Mouse (Mus musculus) macrophage (primary cell): Measurements from ENCODE around the gene Cdc42. TPM values are rescaled to one million over a fixed set of nuclear protein-coding genes. Genes with fewer than 3 reads are reported as not detected.

Source experiments
- H3K27ac ChIP-seq: fragments of 350-480 bp; formaldehyde crosslinking; 2 replicates; pipeline ENCODE4 v1.9.0; 2021
- H3K36me3 ChIP-seq: fragments of 350-480 bp; formaldehyde crosslinking; 2 replicates; pipeline ENCODE4 v1.9.0; 2021; ENCODE audit errors: inconsistent target
- H3K4me3 ChIP-seq: fragments of 350-480 bp; formaldehyde crosslinking; 2 replicates; pipeline ENCODE4 v1.9.0; 2021; ENCODE audit errors: inconsistent target
- H3K79me2 ChIP-seq: fragments of 350-480 bp; formaldehyde crosslinking; 2 replicates; pipeline ENCODE4 v1.9.0; 2021; ENCODE audit errors: inconsistent target
- WGBS: methylation state at CpG from one replicate; pipeline ENCODE4 v1.1.7; 2026; ENCODE audit warnings: inconsistent platforms; ENCODE audit not compliant: missing documents; 5-methylcytosine and 5-hydroxymethylcytosine counted together
- polyA plus RNA-seq: library from polyadenylated mRNA; stranded (reverse); fragments of 250-400 nt; gene quantifications from 3 replicates; pipeline ENCODE4 v1.2.4, GENCODE M21; 2018; ENCODE audit warnings: inconsistent platforms

Cdc42 gene
- polyA plus RNA-seq, 1 experiment from 2014 or later: 958 TPM

DNA sequence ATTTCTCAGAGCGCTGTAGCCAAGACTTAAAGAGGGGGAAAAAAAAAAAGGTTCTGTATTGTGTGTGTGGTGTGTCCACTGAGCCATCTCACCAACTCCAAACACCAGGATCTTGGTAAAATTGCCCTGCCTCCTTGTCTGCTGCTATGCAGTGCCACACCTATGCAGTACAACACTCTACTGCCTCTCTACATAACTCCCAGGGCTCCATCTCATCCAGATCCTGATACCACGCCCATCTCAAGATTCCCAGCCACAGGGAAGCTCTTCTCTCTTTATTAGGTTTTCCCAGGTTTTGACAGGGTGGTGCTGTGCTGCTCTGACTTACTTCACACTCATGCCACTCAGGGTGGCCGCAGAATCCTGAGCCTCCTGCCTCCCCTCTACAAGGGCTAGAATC is 3.5 kb upstream of the Cdc42 start:
- no peaks in the 10 kb centered on the region for H3K36me3 ChIP-seq
- peaks cover 14% of the 10 kb centered on the region for H3K79me2 ChIP-seq
- H3K4me3 ChIP-seq: no peak overlapping the region
- 94% methylated on average over 3 of the region's 3 CpGs for WGBS
- H3K27ac ChIP-seq: no peak overlapping the region

DNA sequence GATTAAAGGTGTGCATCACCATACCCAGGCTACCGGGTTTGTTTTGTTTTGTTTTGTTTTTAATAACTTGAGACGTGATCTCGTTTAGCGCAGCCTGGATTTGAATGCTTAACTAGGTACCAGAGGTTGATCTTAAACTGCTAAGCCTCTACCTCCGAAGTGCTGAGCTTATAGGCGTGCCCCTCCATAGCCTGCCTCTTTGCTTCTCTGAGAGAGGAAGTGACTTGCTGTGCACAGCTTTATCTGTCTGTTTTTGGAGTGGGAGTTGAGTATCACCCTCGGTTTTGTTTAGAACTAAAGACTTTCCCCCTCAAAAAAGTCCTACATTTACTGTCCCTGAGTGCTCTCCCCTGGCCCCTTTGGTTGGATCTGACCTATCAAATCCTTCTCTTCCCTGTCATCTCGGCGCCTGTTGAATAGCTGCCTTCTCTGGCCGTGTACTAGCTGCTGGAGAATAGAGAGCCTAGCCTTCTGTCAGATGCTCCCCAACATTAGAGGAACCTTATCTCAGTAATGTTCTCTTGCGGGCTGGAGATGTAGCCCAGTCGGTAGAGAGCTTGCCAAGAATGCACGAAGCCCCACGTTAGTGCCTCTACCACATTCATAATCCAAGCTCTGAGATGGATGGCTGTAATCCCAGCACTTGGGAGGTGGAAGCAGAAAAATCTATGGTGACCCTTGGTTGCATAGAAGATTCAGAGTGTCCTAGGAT is 927 bp upstream of the Cdc42 start:
- Histone ChIP-seq H3K27ac (peak overlapping the region; percentile 86), H3K79me2 (peaks cover 33% of the 10 kb centered on the region), H3K4me3 (peak overlapping the region; percentile 2; the same call in 1 of the 2 replicates), H3K36me3 (no peaks in the 10 kb centered on the region)
- WGBS: 20% methylated on average over 14 of the region's 14 CpGs

DNA sequence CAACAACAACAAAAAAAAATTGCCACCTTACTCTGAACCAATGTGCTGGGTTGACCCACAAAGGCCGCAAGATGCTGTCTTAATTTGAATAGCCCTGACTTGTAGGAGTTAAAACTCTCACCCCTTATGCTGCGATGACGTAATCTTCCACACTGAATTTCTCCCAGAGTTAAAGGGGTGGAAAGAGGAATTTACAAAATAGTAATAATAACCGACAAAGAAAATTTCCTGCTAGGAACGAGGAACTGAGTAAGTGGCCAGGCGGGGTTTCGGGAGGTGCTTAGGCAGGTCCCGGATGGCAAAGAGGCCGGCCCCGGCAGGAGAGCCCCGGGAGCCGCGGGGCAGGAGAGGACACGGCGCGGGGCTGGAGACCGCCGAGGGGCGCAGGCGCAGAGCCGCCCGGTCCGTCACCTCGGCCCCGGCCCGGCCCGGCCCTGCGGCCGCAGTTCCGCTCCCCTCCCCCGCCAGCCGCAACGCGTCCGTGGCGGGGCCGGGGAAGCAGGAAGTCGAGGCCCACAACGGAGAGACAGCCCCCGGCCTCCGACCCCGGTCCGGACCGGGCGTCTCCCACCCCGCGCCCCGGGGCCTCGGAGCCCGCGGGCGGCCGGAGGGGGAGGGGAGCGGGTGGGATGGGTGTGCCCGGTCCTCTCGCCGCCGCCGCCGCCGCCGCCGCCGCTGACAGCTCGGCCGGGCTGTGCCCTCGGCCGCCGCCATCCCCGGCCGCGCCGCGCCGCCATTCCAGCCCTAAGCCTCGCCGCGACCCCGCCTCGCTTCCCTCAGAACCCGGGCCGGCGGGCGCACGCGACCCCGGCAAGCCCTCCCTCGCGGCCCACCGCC is 628 bp downstream of the Cdc42 start:
- peak overlapping the region; percentile 57 for H3K4me3 ChIP-seq
- peaks cover 48% of the 10 kb centered on the region for H3K79me2 ChIP-seq
- under 1% methylated on average over 31 of the region's 90 CpGs for WGBS
- peak overlapping the region; percentile 49 for H3K27ac ChIP-seq
- H3K36me3 ChIP-seq: no peaks in the 10 kb centered on the region

DNA sequence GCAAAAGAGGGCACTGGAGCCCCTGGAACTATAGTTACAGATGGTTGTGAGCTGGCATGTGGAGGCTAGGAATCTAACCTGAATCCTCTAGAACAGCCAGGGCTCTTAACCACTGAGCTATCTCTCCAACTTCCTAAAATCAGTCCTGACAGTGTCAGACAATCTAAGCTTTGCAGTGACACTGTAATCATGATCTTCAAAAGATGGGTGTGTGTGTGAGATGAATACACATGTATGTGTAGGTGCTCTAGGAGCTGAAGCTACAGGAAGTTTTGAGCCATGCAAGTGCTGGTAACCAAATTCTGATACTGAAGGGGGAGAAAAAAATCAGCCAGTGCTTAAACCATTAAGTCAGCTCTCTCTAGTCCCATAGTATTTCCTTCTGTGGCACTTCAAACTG is 6.9 kb downstream of the Cdc42 start:
- H3K27ac ChIP-seq: 0 out of 2 replicates have a peak overlapping the region, but pooled peaks have one; percentile 10
- no peaks in the 10 kb centered on the region for H3K36me3 ChIP-seq
- no peak overlapping the region for H3K4me3 ChIP-seq
- H3K79me2 ChIP-seq: peaks cover 100% of the 10 kb centered on the region

DNA sequence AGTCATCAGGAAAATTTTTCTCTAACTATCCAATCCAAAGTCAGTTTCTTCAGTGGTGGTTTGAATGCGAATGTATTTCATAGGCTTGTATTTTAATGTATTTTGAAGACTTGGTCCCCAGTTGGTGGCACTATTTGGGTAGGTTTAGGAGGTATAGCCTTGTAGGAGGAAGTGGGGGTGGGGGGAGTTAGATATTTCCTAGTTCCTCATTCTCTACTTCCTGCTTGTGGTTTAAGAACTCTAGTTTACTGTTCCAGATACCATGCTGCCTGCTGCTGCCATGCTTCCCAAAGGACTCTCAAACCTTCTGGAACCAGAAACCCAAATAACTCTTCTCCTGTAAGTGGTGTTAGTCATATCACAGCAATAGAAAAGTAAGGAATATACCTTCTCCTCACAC is 11.7 kb downstream of the Cdc42 start:
- Histone ChIP-seq H3K36me3 (no peaks in the 10 kb centered on the region; the same call in 1 of the 2 replicates), H3K79me2 (peaks cover 100% of the 10 kb centered on the region), H3K4me3 (no peak overlapping the region), H3K27ac (peak overlapping the region; percentile 15; the same call in 1 of the 2 replicates)
- 44% methylated on average over 1 of the region's 1 CpGs for WGBS

DNA sequence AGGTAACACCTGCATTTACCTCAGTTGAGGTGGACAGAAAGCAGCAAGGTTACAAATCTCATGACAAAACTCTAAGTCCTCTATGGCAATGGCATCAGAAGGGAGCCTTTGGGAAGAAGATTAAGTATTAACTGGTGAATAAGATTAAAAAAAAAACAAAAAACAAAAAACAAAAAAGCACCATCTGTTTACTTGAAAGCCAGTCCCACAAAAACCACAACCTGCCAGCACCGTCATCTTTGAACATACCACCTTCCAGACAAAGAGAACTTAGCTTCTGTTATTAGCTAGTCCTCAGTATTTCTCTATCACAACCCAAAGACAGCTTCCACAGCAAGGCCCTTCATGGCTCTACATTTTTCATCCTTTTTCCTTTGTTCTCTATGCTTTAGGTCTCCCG is 12.4 kb downstream of the Cdc42 start:
- Histone ChIP-seq H3K36me3 (no peaks in the 10 kb centered on the region; the same call in 1 of the 2 replicates), H3K27ac (peak overlapping the region; percentile 13; the same call in 1 of the 2 replicates), H3K4me3 (no peak overlapping the region), H3K79me2 (peaks cover 100% of the 10 kb centered on the region)
- WGBS: 62% methylated on average over 2 of the region's 2 CpGs

DNA sequence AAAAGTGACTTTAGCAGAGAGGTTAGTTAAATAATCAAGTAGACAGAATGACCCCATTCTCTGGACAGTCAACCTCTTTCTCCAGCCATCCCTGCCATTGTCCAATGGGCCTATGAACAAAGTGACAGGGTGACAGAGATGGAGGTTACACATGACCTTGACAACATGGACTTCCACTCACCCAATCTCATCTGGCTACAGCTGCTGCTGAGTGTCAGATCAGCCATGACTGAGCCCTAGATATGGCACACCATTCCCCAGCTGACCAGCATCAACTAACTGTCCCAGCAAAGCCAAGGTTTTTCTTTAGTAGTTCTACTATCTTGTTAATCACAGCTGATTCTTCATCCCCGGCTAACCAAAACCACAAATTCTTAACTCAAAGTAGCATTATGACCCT is 14.7 kb downstream of the Cdc42 start:
- Histone ChIP-seq H3K27ac (no peak overlapping the region), H3K4me3 (no peak overlapping the region), H3K79me2 (peaks cover 100% of the 10 kb centered on the region), H3K36me3 (no peaks in the 10 kb centered on the region; the same call in 1 of the 2 replicates)
- 50% methylated on average over 1 of the region's 1 CpGs for WGBS

DNA sequence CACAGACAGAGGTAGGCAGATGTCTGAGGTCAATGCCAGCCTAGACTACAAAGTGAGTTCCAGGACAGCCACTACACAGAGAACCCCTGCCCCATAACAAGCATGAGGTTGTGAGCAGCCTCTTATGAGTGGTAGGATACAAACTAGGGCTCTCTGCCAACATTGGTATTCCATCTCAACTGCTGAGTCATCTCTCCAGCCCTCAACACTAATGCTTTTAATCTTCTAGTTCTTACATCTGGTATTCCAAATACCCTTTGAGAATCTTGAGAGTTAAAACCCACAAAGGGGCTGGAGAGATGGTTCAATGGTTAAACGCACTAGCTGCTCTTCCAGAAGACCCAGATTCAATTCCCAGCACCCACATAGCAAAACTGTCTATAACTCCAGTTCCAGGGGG is 18.1 kb downstream of the Cdc42 start:
- 45% methylated on average over 1 of the region's 1 CpGs for WGBS
- H3K27ac ChIP-seq: no peak overlapping the region
- peaks cover 14% of the 10 kb centered on the region; the same call in 1 of the 2 replicates for H3K36me3 ChIP-seq
- peaks cover 100% of the 10 kb centered on the region for H3K79me2 ChIP-seq
- no peak overlapping the region for H3K4me3 ChIP-seq

DNA sequence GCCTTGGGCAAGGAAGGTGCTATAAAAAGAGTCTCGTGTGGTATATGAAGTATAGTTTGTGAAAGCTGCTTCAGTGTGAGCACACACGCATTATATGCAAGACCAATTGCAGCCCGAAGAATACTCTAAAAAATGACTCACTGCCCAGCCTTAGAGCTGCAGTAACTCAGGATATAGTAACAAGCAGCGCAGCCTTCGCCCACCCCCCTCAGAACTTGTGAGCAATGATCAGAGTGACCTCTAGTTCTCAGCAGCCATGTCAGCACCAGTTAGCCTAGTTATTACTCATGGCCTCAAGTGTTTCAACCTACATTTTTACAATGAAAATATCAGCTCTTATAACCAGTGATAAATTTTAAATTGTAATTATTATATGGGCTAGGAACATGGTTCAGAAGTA is 21.1 kb downstream of the Cdc42 start:
- Histone ChIP-seq H3K79me2 (peaks cover 100% of the 10 kb centered on the region), H3K27ac (no peak overlapping the region), H3K36me3 (peaks cover 27% of the 10 kb centered on the region; the same call in 1 of the 2 replicates), H3K4me3 (no peak overlapping the region)
- WGBS: 89% methylated on average over 5 of the region's 5 CpGs

DNA sequence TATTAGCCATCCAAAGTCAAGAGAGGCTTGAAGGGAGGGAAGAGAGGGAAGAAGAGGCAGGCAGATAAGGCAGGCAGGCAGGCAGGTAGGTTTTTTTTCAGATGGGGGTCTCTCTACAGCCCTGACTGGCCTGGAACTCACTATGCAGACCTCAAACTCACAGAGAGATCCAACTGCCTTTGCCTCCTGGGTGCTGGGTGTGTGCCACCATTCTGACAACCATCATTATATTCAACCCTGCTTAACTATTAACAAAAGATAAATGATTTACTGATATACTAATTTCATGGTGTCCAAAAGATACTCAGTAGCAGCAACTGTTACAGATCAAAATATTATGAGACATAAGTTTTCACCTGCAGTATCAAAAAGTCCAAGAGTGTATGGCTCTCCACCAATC is 25.5 kb downstream of the Cdc42 start:
- Histone ChIP-seq H3K36me3 (peaks cover 59% of the 10 kb centered on the region), H3K79me2 (peaks cover 100% of the 10 kb centered on the region), H3K27ac (no peak overlapping the region), H3K4me3 (no peak overlapping the region)

DNA sequence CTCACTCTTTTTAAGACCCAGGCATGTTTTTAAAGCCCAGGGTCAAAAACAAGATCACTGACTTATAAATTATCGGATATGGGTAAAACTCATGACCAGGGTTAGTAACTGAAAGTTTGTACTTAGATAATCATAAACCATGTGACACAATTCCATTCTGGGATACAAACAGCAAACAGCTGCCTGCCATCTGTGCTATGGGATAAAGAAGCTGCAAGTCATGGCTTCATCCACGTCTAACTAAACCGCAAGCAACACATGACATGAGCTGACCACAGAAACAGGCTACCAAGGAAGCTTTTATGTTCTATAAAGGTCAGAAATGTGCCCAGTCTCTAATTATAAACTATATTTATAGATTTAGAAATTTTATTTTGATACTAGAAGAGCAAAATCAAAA is 31.0 kb downstream of the Cdc42 start:
- Histone ChIP-seq H3K27ac (no peak overlapping the region), H3K36me3 (peaks cover 62% of the 10 kb centered on the region), H3K79me2 (peaks cover 100% of the 10 kb centered on the region), H3K4me3 (no peak overlapping the region)
- 32% methylated on average over 3 of the region's 3 CpGs for WGBS

DNA sequence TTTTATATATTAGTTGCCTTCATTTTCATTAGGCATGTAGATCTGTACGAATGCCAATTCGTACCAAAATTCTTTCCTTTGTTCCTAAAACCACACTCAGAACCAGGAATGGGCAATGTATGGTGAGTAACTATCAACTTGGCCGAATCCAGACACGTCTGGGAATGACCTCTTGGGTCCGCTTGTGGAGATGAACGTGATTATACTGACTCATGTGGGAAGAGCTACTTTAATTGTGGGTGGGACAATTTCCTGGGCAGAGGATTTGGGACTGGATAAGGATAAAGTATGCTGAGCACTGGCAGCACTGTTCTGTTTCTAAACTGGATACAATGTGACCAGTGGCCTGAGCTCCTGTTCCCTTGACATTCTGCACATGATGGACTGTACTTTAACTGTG is 32.6 kb downstream of the Cdc42 start:
- 98% methylated on average over 6 of the region's 6 CpGs for WGBS
- peaks cover 72% of the 10 kb centered on the region for H3K36me3 ChIP-seq
- H3K27ac ChIP-seq: no peak overlapping the region
- H3K4me3 ChIP-seq: no peak overlapping the region
- peaks cover 100% of the 10 kb centered on the region for H3K79me2 ChIP-seq

DNA sequence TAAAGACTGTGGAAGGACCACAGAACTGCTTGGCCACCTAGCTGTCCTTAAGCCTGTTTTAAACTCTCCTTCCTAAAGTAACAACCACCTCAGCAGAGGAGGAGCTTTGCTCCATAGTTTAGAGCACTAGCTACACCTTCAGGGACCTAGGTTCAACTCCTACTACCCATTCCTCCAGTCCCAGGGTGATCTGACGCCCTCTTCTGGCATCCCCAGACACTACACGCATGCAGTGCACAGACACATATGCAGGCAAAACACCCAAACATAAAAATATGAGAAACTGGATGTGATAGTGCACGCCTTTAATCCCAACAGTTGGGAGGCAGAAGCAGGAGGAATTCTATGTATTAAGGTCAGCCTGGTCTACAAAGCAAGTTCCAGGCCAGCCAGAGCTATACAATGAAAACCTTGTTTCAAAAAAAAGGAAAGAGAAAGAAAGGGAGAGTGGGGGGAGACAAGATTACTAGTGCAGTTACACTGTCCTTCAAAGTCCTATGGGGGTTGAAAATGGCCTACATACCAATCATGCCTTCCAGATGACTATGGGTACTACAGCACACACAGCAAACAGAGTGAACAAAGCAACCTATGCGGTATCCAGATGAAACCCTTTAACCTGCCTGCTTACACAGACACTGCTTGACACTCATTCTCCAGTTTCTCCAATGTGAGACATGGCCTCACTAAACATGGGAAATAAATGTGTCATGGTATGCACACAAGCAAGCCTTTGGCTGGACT is 41.3 kb downstream of the Cdc42 start:
- Histone ChIP-seq H3K27ac (no peak overlapping the region), H3K79me2 (peaks cover 100% of the 10 kb centered on the region), H3K4me3 (no peak overlapping the region), H3K36me3 (peaks cover 72% of the 10 kb centered on the region)
- WGBS: 90% methylated on average over 3 of the region's 4 CpGs

DNA sequence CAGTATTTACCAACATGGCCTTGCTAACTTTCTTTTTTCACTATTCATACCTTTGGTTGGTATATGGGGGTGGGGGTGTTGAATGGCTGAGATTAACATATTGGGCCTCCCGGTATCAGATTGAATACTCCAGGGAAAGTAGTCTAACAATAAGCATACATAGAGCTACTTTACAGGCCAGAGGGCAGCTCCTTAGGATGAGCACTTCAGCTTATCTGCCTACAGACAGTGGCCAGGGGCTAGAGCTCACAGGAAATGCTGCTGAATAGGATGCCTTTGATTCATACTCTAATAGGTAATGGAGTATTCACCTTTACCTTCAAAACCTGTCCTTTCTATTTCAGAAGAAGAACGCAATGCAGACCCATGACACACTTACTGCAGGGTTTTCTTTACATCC is 42.5 kb downstream of the Cdc42 start:
- Histone ChIP-seq H3K36me3 (peaks cover 62% of the 10 kb centered on the region), H3K27ac (no peak overlapping the region), H3K4me3 (no peak overlapping the region), H3K79me2 (peaks cover 99% of the 10 kb centered on the region)
- WGBS: 100% methylated on average over 2 of the region's 2 CpGs
